Mouse (Mus musculus) left cerebral cortex, postnatal 10 days (tissue): ENCODE results near the gene Nup62. TPM values are rescaled to one million over a fixed set of nuclear protein-coding genes. Genes with fewer than 3 reads are reported as not detected.
"Not testable (repeated sequence)": the region's sequence is repeated elsewhere in the genome, so short reads cannot be mapped to it uniquely, and the experiment has no call there.

Experiments
- DNase-seq, 2 experiments: peaks; one replicate each; pipeline ENCODE4 v3.0.0; 2021 to 2022; ENCODE audit warnings: low spot score in 2 of 2, mixed read lengths in 1 of 2; ENCODE audit errors: extremely low spot score in 1 of 2
- intact Hi-C: fragments of 180-260 bp; cut with DNase I; formaldehyde crosslinking; loops from one replicate; pipeline ENCODE4 v1.15.1; 2025
- microRNA-seq: library from miRNA; unstranded; fragments of <30 nt; microRNA quantifications from one replicate; pipeline ENCODE4 v1.2.0, GENCODE M21; 2022
- total RNA-seq, 2 experiments: library from RNA; stranded (reverse); gene quantifications; 2 replicates each; pipeline ENCODE4 v1.2.3; 2021

The Nup62 gene
- total RNA-seq, 2 experiments from 2014 or later, result 39.8 to 42.9 TPM

- DNase-seq, result no peak
- intact Hi-C loops, result no loop called here
Measured at GRCm38 (mm10) chr7:44871181-44871580, 55.3 kb downstream of the Nup62 start.

GRCm38 (mm10) chr7:44871774-44872173, 55.9 kb downstream of the Nup62 start:
- not testable (repeated sequence) for DNase-seq

GRCm38 (mm10) chr7:44877833-44878232, 61.9 kb downstream of the Nup62 start:
- intact Hi-C loops, result no loop called here

More at GRCm38 (mm10) chr7:44871774-44872173, 55.9 kb downstream of the Nup62 start:
- intact Hi-C loops, result not testable (repeated sequence)

More at GRCm38 (mm10) chr7:44877833-44878232, 61.9 kb downstream of the Nup62 start:
- no peak for DNase-seq

Small RNA genes within 50 kb of the gene (microRNA-seq; reads per million reads assigned to microRNA genes)
- gene Mir707, result not detected

Other genes starting within 250 kb of the Nup62 start
- under 1 TPM in 1 of 2 experiments, not detected in 1; 0.32 TPM for gene Napsa, start 243.7 kb upstream of the Nup62 start, total RNA-seq
- 10 to 100 TPM; 48.5 to 55.4 TPM for gene Kcnc3, start 225.4 kb upstream of the Nup62 start, total RNA-seq
- gene Myh14, start 145.2 kb upstream of the Nup62 start, total RNA-seq, result 1 to 10 TPM; 9.1 to 9.7 TPM
- not detected for gene Izumo2, start 107.3 kb upstream of the Nup62 start, total RNA-seq
- 10 to 100 TPM; 24.5 to 30.8 TPM for gene Vrk3, start 67.7 kb upstream of the Nup62 start, total RNA-seq
- under 1 TPM; 0.79 to 0.81 TPM for gene Zfp473, start 65.0 kb upstream of the Nup62 start, total RNA-seq
- 1 to 10 TPM; 1.1 to 2.7 TPM for gene Il4i1, start 299 bp downstream of the Nup62 start, total RNA-seq
- 10 to 100 TPM; 23.6 to 24.1 TPM for gene Atf5, start 570 bp downstream of the Nup62 start, total RNA-seq
- 10 to 100 TPM; 69.6 to 74.9 TPM for gene Akt1s1, start 32.9 kb downstream of the Nup62 start, total RNA-seq
- gene Tbc1d17, start 33.0 kb downstream of the Nup62 start, total RNA-seq, result 10 to 100 TPM; 43.2 to 61.0 TPM
- 10 to 100 TPM; 28.1 to 31.1 TPM for gene Pnkp, start 41.1 kb downstream of the Nup62 start, total RNA-seq
- gene Ptov1, start 53.7 kb downstream of the Nup62 start, total RNA-seq, result 100 to 1,000 TPM; 251 to 269 TPM
- gene Med25, start 76.6 kb downstream of the Nup62 start, total RNA-seq, result 100 to 1,000 TPM in 1 of 2 experiments, 10 to 100 TPM in 1; 98.0 to 110 TPM
- gene Fuz, start 80.0 kb downstream of the Nup62 start, total RNA-seq, result 10 to 100 TPM; 17.8 to 19.0 TPM
- 100 to 1,000 TPM; 356 to 358 TPM for gene Ap2a1, start 113.4 kb downstream of the Nup62 start, total RNA-seq
- gene Tsks, start 127.1 kb downstream of the Nup62 start, total RNA-seq, result 1 to 10 TPM; 1.0 to 1.7 TPM
- gene Cpt1c, start 158.8 kb downstream of the Nup62 start, total RNA-seq, result 10 to 100 TPM; 93.4 to 95.5 TPM
- 100 to 1,000 TPM; 253 to 257 TPM for gene Prmt1, start 170.5 kb downstream of the Nup62 start, total RNA-seq
- 10 to 100 TPM; 25.5 to 32.2 TPM for gene Irf3, start 181.6 kb downstream of the Nup62 start, total RNA-seq
- 1 to 10 TPM; 3.8 to 5.1 TPM for gene Bcl2l12, start 182.6 kb downstream of the Nup62 start, total RNA-seq
- 100 to 1,000 TPM; 156 to 160 TPM for gene Scaf1, start 200.3 kb downstream of the Nup62 start, total RNA-seq
- gene Rras, start 201.9 kb downstream of the Nup62 start, total RNA-seq, result 1 to 10 TPM; 8.7 to 9.6 TPM
- gene Prr12, start 236.8 kb downstream of the Nup62 start, total RNA-seq, result 10 to 100 TPM; 67.4 to 68.0 TPM
- gene Nosip, start 246.3 kb downstream of the Nup62 start, total RNA-seq, result 10 to 100 TPM; 50.1 to 52.3 TPM
- 1 to 10 TPM; 5.3 to 9.0 TPM for gene Prrg2, start 246.6 kb downstream of the Nup62 start, total RNA-seq